11 mouse cellular contexts compared by ENCODE assay signal in the genomic region with DNA sequence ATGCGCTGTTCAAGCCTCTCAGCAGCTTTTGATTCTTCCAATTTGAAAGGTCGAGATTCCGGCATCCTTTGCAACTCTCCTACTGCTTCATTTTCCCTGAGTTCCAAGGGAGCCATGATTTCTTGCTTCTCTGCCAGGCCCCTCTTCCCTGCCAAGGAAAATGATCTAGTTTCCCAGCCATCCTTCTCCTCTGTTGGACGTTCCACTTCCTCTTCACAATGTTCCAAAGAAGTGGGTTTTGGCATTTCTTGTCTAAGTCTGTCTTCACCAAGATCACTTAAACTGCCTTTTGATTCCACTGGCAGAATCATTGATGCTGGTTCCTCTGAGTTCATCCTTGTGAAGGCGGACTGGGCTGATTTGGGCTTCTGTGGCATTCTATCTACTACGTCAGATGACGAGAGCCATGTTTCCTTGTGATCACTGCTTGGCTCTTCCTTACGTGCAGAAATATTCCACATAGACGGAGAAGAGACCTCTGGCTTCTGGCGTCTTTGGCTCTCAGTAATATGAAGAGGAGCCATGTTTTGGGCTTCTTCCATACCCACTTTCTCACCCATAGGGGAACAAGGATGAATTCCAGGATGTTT. TPM values are rescaled to one million over a fixed set of nuclear protein-coding genes. Genes with fewer than 3 reads are reported as not detected.
DNase-seq lines count a peak whose midpoint lies in the region; ATAC-seq lines count a peak whose summit lies in the region.
"Had no signal": no experiment of that assay in that cellular context is flagged by ENCODE, and none has a peak within 500 bp of the region (broad histone marks: within the 10 kb centered on the region; RNA-seq: fewer than 3 reads in every experiment).

No protein-coding gene starts in this region.

- no peaks in the 10 kb centered on the region for H3K27me3 ChIP-seq in forebrain, embryonic 16.5 days (replicated peaks; ENCODE audit: control insufficient read depth, insufficient read depth, low read length)
- H3K27me3 ChIP-seq: CH12.LX; limb, embryonic 13.5 days had no signal

- no peak overlapping the region for H3K4me3 ChIP-seq in forebrain, embryonic 16.5 days (replicated peaks; ENCODE audit: low read length)
- H3K4me3 ChIP-seq: limb, embryonic 13.5 days had no signal

- H3K9me3 ChIP-seq in forebrain, embryonic 16.5 days (ENCODE audit: control insufficient read depth, low read length): no peaks in the 10 kb centered on the region
- H3K9me3 ChIP-seq: limb, embryonic 13.5 days had no signal

- peak; percentile 45 for DNase-seq in gastrocnemius, adult 18-20 months (ENCODE audit: low spot score)
- DNase-seq in gastrocnemius, adult 8-10 months (ENCODE audit: low spot score in 2 of 2): no peak
- DNase-seq in lung, postnatal 14 days: peak; percentile 16
- no peak for DNase-seq in lung, postnatal 4 days
- peak; percentile 30 for DNase-seq in skeletal muscle tissue, adult 2 months (ENCODE audit: low read depth, low spot score)
- DNase-seq: liver, postnatal 0 days; thymus, postnatal 36 days had no signal

- no peaks in the 10 kb centered on the region for H3K4me1 ChIP-seq in forebrain, embryonic 16.5 days (replicated peaks; ENCODE audit: control insufficient read depth, insufficient read depth, low read length)
- H3K4me1 ChIP-seq: limb, embryonic 13.5 days had no signal

- peak; percentile 58; the same call in 1 of the 2 replicates for ATAC-seq in forebrain, embryonic 16.5 days
- ATAC-seq in monocyte, adult 5-6 weeks (replicated peaks; ENCODE audit: insufficient number of reproducible peaks, low FRiP score, low TSS enrichment, poor library complexity, severe bottlenecking): no peak
- ATAC-seq: liver, postnatal 0 days had no signal

- no peaks in the 10 kb centered on the region for H3K36me3 ChIP-seq in forebrain, embryonic 16.5 days (ENCODE audit: control insufficient read depth, insufficient read depth)
- H3K36me3 ChIP-seq: limb, embryonic 13.5 days had no signal

- no peak overlapping the region for H3K4me2 ChIP-seq in forebrain, embryonic 16.5 days (ENCODE audit: low read length)
- H3K4me2 ChIP-seq: limb, embryonic 13.5 days had no signal

- 82% methylated on average over 10 of the region's 10 CpGs for WGBS in forebrain, embryonic 16.5 days

- H3K9ac ChIP-seq in forebrain, embryonic 16.5 days (replicated peaks; ENCODE audit: low read depth, low read length): no peak overlapping the region
- H3K9ac ChIP-seq: limb, embryonic 13.5 days; liver, postnatal 0 days had no signal

- no peak overlapping the region for H3K27ac ChIP-seq in forebrain, embryonic 16.5 days (ENCODE audit: low read length)
- H3K27ac ChIP-seq: limb, embryonic 13.5 days had no signal

RNA-seq across cellular contexts. Expression of a gene that starts 52.6 kb away (rescaled TPM):
- 1,000 to 10,000 TPM; 1,374 to 1,544 TPM for total RNA-seq in gastrocnemius, adult 18-20 months (2021)
- 1,000 to 10,000 TPM; 1,379 to 2,047 (median 1,612) TPM for total RNA-seq in gastrocnemius, adult 8-10 months (2022)
- 0.19 and 0.20 TPM in 2 replicates for polyA plus RNA-seq in forebrain, embryonic 16.5 days (2015; fragmentation: Nextera tagmentation; extraction: Ambion mirVana)
- 2.5 to 4.3 TPM (median 3.1 TPM) in 3 replicates for total RNA-seq in monocyte, adult 5-6 weeks (2017)

Comparison
In these comparisons a context has a peak if more than half of its experiments do, and no peak if none do; other contexts are left out.
1. DNase-seq: peak in gastrocnemius, adult 18-20 months (single experiment), lung, postnatal 14 days (single experiment) and skeletal muscle tissue, adult 2 months (single experiment); none in gastrocnemius, adult 8-10 months (0 of 2) and lung, postnatal 4 days (0 of 2).
2. RNA of a gene that starts 52.6 kb away (total RNA-seq): 1,379 to 2,047 TPM in gastrocnemius, adult 8-10 months and 1,374 to 1,544 TPM in gastrocnemius, adult 18-20 months; 2.5 to 4.3 TPM in monocyte, adult 5-6 weeks; every median in the first group is over 100 times any median in the second.